Mouse (Mus musculus) hindbrain, embryonic 13.5 days (tissue): ENCODE results near the gene Samm50. TPM values are rescaled to one million over a fixed set of nuclear protein-coding genes. Genes with fewer than 3 reads are reported as not detected.
"Not testable (repeated sequence)": the region's sequence is repeated elsewhere in the genome, so short reads cannot be mapped to it uniquely, and the experiment has no call there.

ENCODE experiments used
- ATAC-seq: fragments of 200-750 bp; cut with Nextera tagmentation; 2 replicates; pipeline ENCODE4 v1.8.0; 2017; ENCODE audit warnings: moderate TSS enrichment; ENCODE audit not compliant: low FRiP score
- H3K27ac ChIP-seq: fragments of 300-500 bp; sonication (generic); 2 replicates; pipeline ENCODE4 v1.5.1; 2015; ENCODE audit warnings: inconsistent platforms, mild to moderate bottlenecking, moderate library complexity
- H3K27me3 ChIP-seq: fragments of 300-500 bp; sonication (generic); 2 replicates; pipeline ENCODE4 v1.6.1; 2015; ENCODE audit warnings: mild to moderate bottlenecking, inconsistent platforms
- H3K36me3 ChIP-seq: fragments of 300-500 bp; sonication (generic); 2 replicates; pipeline ENCODE4 v1.6.1; 2015; ENCODE audit warnings: mild to moderate bottlenecking, inconsistent platforms
- H3K4me1 ChIP-seq: fragments of 300-500 bp; sonication (generic); replicated peaks from 2 replicates; pipeline ENCODE4 v1.6.1; 2015; ENCODE audit warnings: inconsistent platforms
- H3K4me2 ChIP-seq: fragments of 300-500 bp; sonication (generic); 2 replicates; pipeline ENCODE4 v1.6.1; 2015; ENCODE audit warnings: inconsistent platforms, mild to moderate bottlenecking, moderate library complexity
- H3K4me3 ChIP-seq: fragments of 300-500 bp; sonication (generic); 2 replicates; pipeline ENCODE4 v1.5.1; 2015; ENCODE audit warnings: mild to moderate bottlenecking, inconsistent platforms
- H3K9ac ChIP-seq: fragments of 300-500 bp; sonication (generic); 2 replicates; pipeline ENCODE4 v1.6.1; 2015; ENCODE audit warnings: mild to moderate bottlenecking, inconsistent platforms
- H3K9me3 ChIP-seq: fragments of 300-500 bp; sonication (generic); 2 replicates; pipeline ENCODE4 v1.6.1; 2016; ENCODE audit warnings: inconsistent platforms
- WGBS: fragments of 180-500 bp; shearing (Covaris S2); methylation state at CpG from one replicate; pipeline ENCODE4 v1.1.7; 2015; 5-methylcytosine and 5-hydroxymethylcytosine counted together
- polyA plus RNA-seq: library from polyadenylated mRNA; unstranded; fragments of >200 nt; fragmentation: Nextera tagmentation; extraction: Ambion mirVana; gene quantifications from 2 replicates; pipeline ENCODE4 v1.2.1, GENCODE M21; 2015

The Samm50 gene
- 77.1 and 77.2 TPM in 2 replicates for polyA plus RNA-seq

- WGBS = 4% methylated on average over 48 of the region's 48 CpGs
- peak within 1 kb of the TSS; percentile 82 for H3K4me2 ChIP-seq
- peak within 1 kb of the TSS; percentile 91 for H3K27ac ChIP-seq
- H3K4me1 ChIP-seq = peaks cover 26% of the 10 kb centered on the region
- peak within 1 kb of the TSS; percentile 84 for H3K9ac ChIP-seq
- H3K9me3 ChIP-seq = no peaks in the 10 kb centered on the region
- ATAC-seq = peak; percentile 97
- H3K27me3 ChIP-seq = no peaks in the 10 kb centered on the region
- peak within 1 kb of the TSS; percentile 86 for H3K4me3 ChIP-seq
- H3K36me3 ChIP-seq = peaks cover 21% of the 10 kb centered on the region
Observed at GRCm38 (mm10) chr15:84192058-84192791, at the start of gene Samm50. Samm50 (plus strand) TSS chr15:84192241.

- WGBS = 88% methylated on average over 2 of the region's 2 CpGs
- no peaks in the 10 kb centered on the region for H3K4me1 ChIP-seq
- H3K27ac ChIP-seq = no peak overlapping the region
- H3K36me3 ChIP-seq = no peaks in the 10 kb centered on the region
- no peak overlapping the region for H3K9ac ChIP-seq
- H3K4me2 ChIP-seq = no peak overlapping the region
- no peak overlapping the region for H3K4me3 ChIP-seq
- H3K27me3 ChIP-seq = no peaks in the 10 kb centered on the region
- no peaks in the 10 kb centered on the region for H3K9me3 ChIP-seq
- ATAC-seq = no peak
Observed at GRCm38 (mm10) chr15:84156158-84156557, 35.9 kb upstream of the Samm50 start.

- H3K4me3 ChIP-seq, H3K4me2 ChIP-seq, H3K36me3 ChIP-seq, H3K27ac ChIP-seq, H3K27me3 ChIP-seq, H3K4me1 ChIP-seq, H3K9ac ChIP-seq, ATAC-seq, H3K9me3 ChIP-seq: not testable (repeated sequence)
- 91% methylated on average over 6 of the region's 6 CpGs for WGBS
Observed at GRCm38 (mm10) chr15:84157530-84157929, 34.5 kb upstream of the Samm50 start.

- no peak overlapping the region for H3K4me2 ChIP-seq
- WGBS = 83% methylated on average over 6 of the region's 6 CpGs
- ATAC-seq = no peak
Observed at GRCm38 (mm10) chr15:84161871-84162270, 30.2 kb upstream of the Samm50 start.

GRCm38 (mm10) chr15:84166818-84167217 is 25.2 kb upstream of the Samm50 start:
- no peak for ATAC-seq
- Histone ChIP-seq H3K36me3 (no peaks in the 10 kb centered on the region), H3K27me3 (0 out of 2 replicates have a peak, but pooled peaks cover 9% of the 10 kb centered on the region), H3K9me3 (no peaks in the 10 kb centered on the region), H3K4me1 (peaks cover 27% of the 10 kb centered on the region), H3K27ac (peak overlapping the region; percentile 86; the same call in 1 of the 2 replicates), H3K4me3 (peak overlapping the region; percentile 61; the same call in 1 of the 2 replicates), H3K4me2 (peak overlapping the region; percentile 96), H3K9ac (no peak overlapping the region)
- 67% methylated on average over 6 of the region's 6 CpGs for WGBS

More at GRCm38 (mm10) chr15:84161871-84162270, 30.2 kb upstream of the Samm50 start:
- Histone ChIP-seq H3K27me3 (no peaks in the 10 kb centered on the region), H3K4me1 (peaks cover 2% of the 10 kb centered on the region), H3K36me3 (no peaks in the 10 kb centered on the region), H3K9ac (no peak overlapping the region), H3K9me3 (no peaks in the 10 kb centered on the region), H3K27ac (no peak overlapping the region), H3K4me3 (no peak overlapping the region)

GRCm38 (mm10) chr15:84167600-84167999 is 24.4 kb upstream of the Samm50 start, which contains the start of gene Pnpla3:
Pnpla3 (plus strand) TSS chr15:84167837.
- WGBS = under 1% methylated on average over 28 of the region's 28 CpGs
- Histone ChIP-seq H3K36me3 (no peaks in the 10 kb centered on the region), H3K4me1 (peaks cover 27% of the 10 kb centered on the region), H3K9me3 (no peaks in the 10 kb centered on the region), H3K4me2 (peak within 1 kb of the TSS; percentile 96), H3K27ac (peak within 1 kb of the TSS; percentile 86), H3K9ac (peak within 1 kb of the TSS; percentile 83), H3K27me3 (0 out of 2 replicates have a peak, but pooled peaks cover 9% of the 10 kb centered on the region), H3K4me3 (peak within 1 kb of the TSS; percentile 61)
- ATAC-seq = peak; percentile 97

- 1% methylated on average over 28 of the region's 28 CpGs for WGBS
- Histone ChIP-seq H3K9ac (peak overlapping the region; percentile 83), H3K9me3 (no peaks in the 10 kb centered on the region), H3K36me3 (no peaks in the 10 kb centered on the region), H3K4me2 (peak overlapping the region; percentile 96), H3K4me1 (peaks cover 27% of the 10 kb centered on the region), H3K4me3 (peak overlapping the region; percentile 61), H3K27ac (peak overlapping the region; percentile 86), H3K27me3 (0 out of 2 replicates have a peak, but pooled peaks cover 9% of the 10 kb centered on the region)
- ATAC-seq = peak; percentile 58
Observed at GRCm38 (mm10) chr15:84168170-84169161, 23.6 kb upstream of the Samm50 start.

GRCm38 (mm10) chr15:84169511-84169910 is 22.5 kb upstream of the Samm50 start:
- no peak overlapping the region for H3K4me3 ChIP-seq
- H3K27me3 ChIP-seq = 0 out of 2 replicates have a peak, but pooled peaks cover 9% of the 10 kb centered on the region
- H3K4me1 ChIP-seq = peaks cover 27% of the 10 kb centered on the region
- H3K4me2 ChIP-seq = peak overlapping the region; percentile 96; the same call in 1 of the 2 replicates
- no peaks in the 10 kb centered on the region for H3K36me3 ChIP-seq
- no peak overlapping the region for H3K27ac ChIP-seq
- no peak overlapping the region for H3K9ac ChIP-seq
- no peak for ATAC-seq
- WGBS = 75% methylated on average over 1 of the region's 1 CpGs
- no peaks in the 10 kb centered on the region for H3K9me3 ChIP-seq

GRCm38 (mm10) chr15:84171166-84171565 is 20.9 kb upstream of the Samm50 start:
- Histone ChIP-seq H3K4me2 (no peak overlapping the region), H3K27me3 (0 out of 2 replicates have a peak, but pooled peaks cover 9% of the 10 kb centered on the region), H3K27ac (no peak overlapping the region), H3K4me1 (peaks cover 27% of the 10 kb centered on the region), H3K9ac (no peak overlapping the region), H3K9me3 (no peaks in the 10 kb centered on the region), H3K36me3 (no peaks in the 10 kb centered on the region), H3K4me3 (no peak overlapping the region)
- no peak for ATAC-seq
- 84% methylated on average over 7 of the region's 7 CpGs for WGBS

- WGBS = 92% methylated on average over 9 of the region's 9 CpGs
- Histone ChIP-seq H3K27me3 (no peaks in the 10 kb centered on the region), H3K9me3 (no peaks in the 10 kb centered on the region), H3K4me3 (no peak overlapping the region), H3K9ac (no peak overlapping the region), H3K4me1 (no peaks in the 10 kb centered on the region; the same call in 1 of the 2 replicates), H3K27ac (no peak overlapping the region), H3K4me2 (no peak overlapping the region), H3K36me3 (no peaks in the 10 kb centered on the region)
- ATAC-seq = no peak
Observed at GRCm38 (mm10) chr15:84178733-84179132, 13.3 kb upstream of the Samm50 start.

- H3K36me3 ChIP-seq = no peaks in the 10 kb centered on the region
- WGBS = 64% methylated on average over 6 of the region's 6 CpGs
- H3K9me3 ChIP-seq = no peaks in the 10 kb centered on the region
- no peaks in the 10 kb centered on the region; the same call in 1 of the 2 replicates for H3K4me1 ChIP-seq
- no peaks in the 10 kb centered on the region for H3K27me3 ChIP-seq
- H3K4me3 ChIP-seq = no peak overlapping the region
- H3K9ac ChIP-seq = no peak overlapping the region; the same call in 1 of the 2 replicates
- H3K27ac ChIP-seq = no peak overlapping the region
- ATAC-seq = no peak
- H3K4me2 ChIP-seq = no peak overlapping the region
Observed at GRCm38 (mm10) chr15:84182000-84182399, 10.0 kb upstream of the Samm50 start.

GRCm38 (mm10) chr15:84183967-84184366 is 8.1 kb upstream of the Samm50 start:
- Histone ChIP-seq H3K36me3 (no peaks in the 10 kb centered on the region), H3K27ac (no peak overlapping the region), H3K4me2 (no peak overlapping the region), H3K4me3 (no peak overlapping the region), H3K27me3 (no peaks in the 10 kb centered on the region), H3K4me1 (no peaks in the 10 kb centered on the region; the same call in 1 of the 2 replicates), H3K9me3 (no peaks in the 10 kb centered on the region), H3K9ac (no peak overlapping the region)
- WGBS = 43% methylated on average over 1 of the region's 1 CpGs
- ATAC-seq = no peak
